Mouse (Mus musculus): Measurements from ENCODE around the gene Brpf3.

GRCm38 (mm10) chr17:28827665-28828231, 26.9 kb downstream of the Brpf3 start:
- TF ChIP-seq CTCF (IDR thresholded peaks at IDR 0.05; ENCODE audit: borderline replicate concordance, extremely low read depth, insufficient read depth, insufficient read length) (no peak), POLR2A (IDR thresholded peaks at IDR 0.05; ENCODE audit: borderline replicate concordance, extremely low read depth, insufficient read depth, insufficient read length, poor library complexity, severe bottlenecking) (no peak)

Data from brain, embryonic 14.5 days (tissue).